Mouse (Mus musculus): ENCODE data around the gene Grm1. TPM values are rescaled to one million over a fixed set of nuclear protein-coding genes. Genes with fewer than 3 reads are reported as not detected.
"Not testable (repeated sequence)": the region's sequence is repeated elsewhere in the genome, so short reads cannot be mapped to it uniquely, and the experiment has no call there.

Grm1 gene
- total and polyA plus RNA-seq, 2 experiments from 2014 or later: 13.9 to 29.8 TPM

DNA sequence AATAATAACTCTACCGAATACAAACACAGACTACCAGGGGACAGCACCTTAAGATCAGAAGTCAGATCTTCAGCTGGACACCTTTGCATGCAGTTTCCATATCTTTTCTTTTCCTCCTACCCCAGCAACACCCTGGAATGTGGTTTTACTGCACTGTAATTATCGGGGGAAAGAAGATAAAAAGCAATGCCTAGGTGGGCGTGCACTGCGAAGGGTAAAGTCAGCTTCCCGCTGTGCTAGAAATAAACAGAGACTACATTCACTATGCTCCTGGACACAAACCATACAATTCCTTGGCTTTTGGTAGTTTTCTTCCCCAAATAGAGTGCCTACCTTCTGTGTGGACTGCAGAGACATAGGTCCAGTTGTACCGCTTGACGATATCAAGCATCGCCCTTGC is 2.6 kb downstream of the Grm1 start:
- WGBS: 70% methylated on average over 8 of the region's 8 CpGs
- H3K9me3 ChIP-seq (ENCODE audit: low read length): no peaks in the 10 kb centered on the region
- ATAC-seq (no peak), DNase-seq (ENCODE audit: low spot score) (no peak)
- H3K27ac ChIP-seq: no peak overlapping the region; the same call in 1 of the 2 replicates
- H3K27me3 ChIP-seq (ENCODE audit: insufficient read depth, low read length): no peaks in the 10 kb centered on the region
- TF ChIP-seq CTCF (IDR thresholded peaks at IDR 0.05; ENCODE audit: low read depth): no peak
- no peaks in the 10 kb centered on the region for H3K36me3 ChIP-seq (ENCODE audit: insufficient read depth, low read length)
- H3K9ac ChIP-seq (replicated peaks; ENCODE audit: low read length): peak overlapping the region; percentile 48; the same call in 1 of the 2 replicates
- H3K4me2 ChIP-seq (ENCODE audit: low read depth, low read length): peak overlapping the region; percentile 75
- no peaks in the 10 kb centered on the region for H3K4me1 ChIP-seq (ENCODE audit: insufficient read depth, low read length)
- H3K4me3 ChIP-seq (ENCODE audit: low read length): peak overlapping the region; percentile 52

DNA sequence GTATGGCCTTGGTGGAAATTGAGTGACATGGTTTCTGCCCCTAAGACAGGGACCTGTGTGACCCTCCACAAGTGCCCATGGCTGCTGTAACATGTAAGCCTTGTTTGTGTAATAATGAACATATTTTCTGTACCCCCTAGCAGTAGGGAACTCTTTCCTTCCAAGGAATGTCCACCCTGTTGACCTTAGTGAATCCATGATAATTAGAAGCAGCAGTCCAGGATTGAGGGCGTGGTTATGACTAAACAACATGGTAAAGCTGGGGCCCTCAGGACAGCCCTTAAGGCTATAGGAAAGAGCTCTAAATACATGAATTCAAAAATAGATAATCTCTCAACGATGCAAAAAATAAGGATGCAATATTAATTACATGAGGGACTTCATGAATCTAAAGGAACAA is 17.0 kb downstream of the Grm1 start:
- WGBS: 74% methylated on average over 2 of the region's 2 CpGs

DNA sequence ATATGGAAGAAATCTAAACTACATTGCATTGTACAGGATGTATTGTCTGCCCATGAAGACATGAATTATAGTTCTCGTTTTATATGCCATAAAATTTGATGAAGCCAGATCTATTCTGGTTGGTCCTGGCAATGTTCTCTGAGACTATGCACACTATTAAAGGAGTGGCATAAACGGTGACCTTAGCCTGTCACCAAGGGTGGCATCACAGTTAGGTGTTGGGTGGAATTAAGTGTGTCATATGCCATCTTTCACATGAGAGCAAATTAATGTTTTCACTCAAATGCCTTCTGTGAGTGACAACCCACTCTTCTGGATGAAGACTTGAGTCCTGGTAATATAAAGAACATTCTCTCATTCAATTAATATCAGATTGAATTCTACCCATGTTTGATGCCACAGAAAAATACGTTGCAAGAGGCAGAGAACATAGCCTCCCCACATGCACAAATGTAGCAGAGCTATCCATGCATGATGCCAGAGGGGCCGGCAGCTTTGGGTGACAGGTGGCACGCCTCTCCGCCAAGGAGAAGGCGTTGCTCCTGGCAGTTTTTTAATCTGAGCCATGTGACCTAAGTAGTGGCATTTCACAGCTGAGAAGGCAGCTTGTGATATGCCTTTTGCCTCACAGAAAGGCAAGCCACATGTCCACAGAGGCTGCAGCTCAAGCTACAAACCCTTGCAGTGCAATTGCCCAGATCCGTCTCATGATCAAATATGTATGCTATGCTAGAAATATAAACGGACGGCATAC is 20.7 kb downstream of the Grm1 start:
- Histone ChIP-seq H3K4me1 (ENCODE audit: insufficient read depth, low read length) (no peaks in the 10 kb centered on the region; the same call in 1 of the 2 replicates), H3K27ac (no peak overlapping the region; the same call in 1 of the 2 replicates), H3K9me3 (ENCODE audit: low read length) (no peaks in the 10 kb centered on the region), H3K9ac (replicated peaks; ENCODE audit: low read length) (no peak overlapping the region), H3K4me3 (ENCODE audit: low read length) (no peak overlapping the region), H3K4me2 (ENCODE audit: low read depth, low read length) (no peak overlapping the region), H3K27me3 (ENCODE audit: insufficient read depth, low read length) (no peaks in the 10 kb centered on the region), H3K36me3 (ENCODE audit: insufficient read depth, low read length) (no peaks in the 10 kb centered on the region)
- TF ChIP-seq CTCF (IDR thresholded peaks at IDR 0.05; ENCODE audit: low read depth): no peak
- 59% methylated on average over 10 of the region's 10 CpGs for WGBS
- peak; percentile 95 for ATAC-seq
- peak; percentile 73 for DNase-seq (ENCODE audit: low spot score)

More for the DNA sequence above, 17.0 kb downstream of the Grm1 start:
- DNase-seq (ENCODE audit: low spot score): no peak
- no peak for TF ChIP-seq CTCF (IDR thresholded peaks at IDR 0.05; ENCODE audit: low read depth)
- H3K4me3 ChIP-seq (ENCODE audit: low read length): no peak overlapping the region
- no peaks in the 10 kb centered on the region; the same call in 1 of the 2 replicates for H3K4me1 ChIP-seq (ENCODE audit: insufficient read depth, low read length)
- no peak overlapping the region for H3K27ac ChIP-seq
- H3K4me2 ChIP-seq (ENCODE audit: low read depth, low read length): no peak overlapping the region
- no peaks in the 10 kb centered on the region for H3K9me3 ChIP-seq (ENCODE audit: low read length)
- H3K27me3 ChIP-seq (ENCODE audit: insufficient read depth, low read length): no peaks in the 10 kb centered on the region
- no peak for ATAC-seq
- H3K9ac ChIP-seq (replicated peaks; ENCODE audit: low read length): no peak overlapping the region
- no peaks in the 10 kb centered on the region for H3K36me3 ChIP-seq (ENCODE audit: insufficient read depth, low read length)

DNA sequence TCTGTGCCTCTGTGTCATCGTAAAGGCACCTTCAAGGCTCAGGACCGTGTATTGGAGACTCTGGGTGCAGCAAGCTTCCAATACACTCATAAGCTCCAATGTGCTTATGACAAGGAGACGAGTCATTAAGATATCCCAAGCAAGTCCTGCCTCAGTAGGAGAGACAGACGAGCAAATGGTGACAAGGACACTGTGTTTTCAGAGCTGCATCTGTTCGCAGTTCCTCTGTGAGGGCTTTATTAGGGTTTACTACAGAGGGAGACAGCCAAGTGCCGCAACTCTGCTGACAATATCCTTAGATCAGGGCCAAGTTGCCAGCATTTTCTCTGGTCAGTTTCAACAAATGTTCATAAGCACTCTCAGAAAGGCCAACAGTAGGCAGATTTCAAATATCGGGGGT is 32.8 kb downstream of the Grm1 start:
- ATAC-seq (no peak), DNase-seq (ENCODE audit: low spot score) (no peak)
- TF ChIP-seq CTCF (IDR thresholded peaks at IDR 0.05; ENCODE audit: low read depth): no peak
- no peak overlapping the region for H3K9ac ChIP-seq (replicated peaks; ENCODE audit: low read length)
- 85% methylated on average over 7 of the region's 7 CpGs for WGBS
- no peaks in the 10 kb centered on the region for H3K36me3 ChIP-seq (ENCODE audit: insufficient read depth, low read length)
- no peak overlapping the region for H3K27ac ChIP-seq
- no peak overlapping the region for H3K4me2 ChIP-seq (ENCODE audit: low read depth, low read length)
- H3K4me1 ChIP-seq (ENCODE audit: insufficient read depth, low read length): no peaks in the 10 kb centered on the region
- H3K9me3 ChIP-seq (ENCODE audit: low read length): no peaks in the 10 kb centered on the region
- no peaks in the 10 kb centered on the region for H3K27me3 ChIP-seq (ENCODE audit: insufficient read depth, low read length)
- no peak overlapping the region for H3K4me3 ChIP-seq (ENCODE audit: low read length)

DNA sequence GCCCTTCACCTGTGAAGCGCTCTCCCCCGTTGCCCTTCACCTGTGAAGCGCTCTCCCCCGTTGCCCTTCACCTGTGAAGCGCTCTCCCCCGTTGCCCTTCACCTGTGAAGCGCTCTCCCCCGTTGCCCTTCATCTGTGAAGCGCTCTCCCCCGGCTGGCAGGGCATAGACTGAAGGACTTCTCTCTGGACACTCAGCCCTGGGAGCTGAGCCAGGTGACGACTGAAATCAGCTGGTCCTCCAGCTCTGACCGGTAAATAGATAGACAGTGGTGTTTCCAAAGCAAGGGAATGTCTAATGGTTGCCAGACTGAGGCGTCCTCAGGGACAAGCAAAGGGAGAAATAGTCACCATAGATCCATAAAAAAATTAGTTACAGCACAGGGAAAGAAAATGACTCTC is 36.7 kb downstream of the Grm1 start:
- WGBS: 58% methylated on average over 13 of the region's 13 CpGs
- H3K4me1 ChIP-seq (ENCODE audit: insufficient read depth, low read length); H3K27me3 ChIP-seq (ENCODE audit: insufficient read depth, low read length); ATAC-seq; H3K4me2 ChIP-seq (ENCODE audit: low read depth, low read length); H3K4me3 ChIP-seq (ENCODE audit: low read length); H3K9ac ChIP-seq (replicated peaks; ENCODE audit: low read length); DNase-seq (ENCODE audit: low spot score); H3K36me3 ChIP-seq (ENCODE audit: insufficient read depth, low read length); H3K27ac ChIP-seq; H3K9me3 ChIP-seq (ENCODE audit: low read length): not testable (repeated sequence)

DNA sequence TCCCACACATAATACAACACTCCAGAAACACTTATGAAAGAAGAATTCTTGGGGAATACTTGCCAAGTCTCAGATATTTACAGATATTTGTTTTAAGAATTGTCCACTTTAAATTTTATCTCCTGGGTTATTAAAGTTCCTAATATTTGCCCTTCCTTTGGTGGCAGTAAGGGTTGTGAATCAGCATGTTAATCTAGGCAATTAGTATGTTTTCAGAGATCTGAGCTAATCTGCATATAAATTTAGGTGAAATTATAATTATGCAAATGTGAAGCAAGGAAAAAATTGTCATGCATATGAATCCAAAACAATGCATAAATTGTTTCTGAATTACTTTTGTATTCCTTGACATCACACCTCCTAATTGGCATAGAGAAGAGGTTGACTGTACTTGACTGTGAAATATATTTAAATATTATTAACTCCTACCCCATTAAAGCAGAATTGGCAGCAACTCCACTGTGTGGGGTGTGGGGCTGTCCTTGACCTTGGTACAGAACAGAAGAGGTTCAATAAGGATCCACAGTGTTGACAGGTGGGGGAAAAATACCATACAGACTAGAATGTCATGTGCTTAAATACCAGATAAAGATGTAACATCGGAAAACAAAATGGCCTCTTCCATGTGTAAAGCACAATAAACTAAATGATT is 37.6 kb downstream of the Grm1 start:
- no peak overlapping the region for H3K27ac ChIP-seq
- no peaks in the 10 kb centered on the region for H3K27me3 ChIP-seq (ENCODE audit: insufficient read depth, low read length)
- H3K4me2 ChIP-seq (ENCODE audit: low read depth, low read length): no peak overlapping the region
- no peak overlapping the region for H3K4me3 ChIP-seq (ENCODE audit: low read length)
- H3K9me3 ChIP-seq (ENCODE audit: low read length): no peaks in the 10 kb centered on the region
- DNase-seq (ENCODE audit: low spot score) (no peak), ATAC-seq (no peak)
- no peak overlapping the region for H3K9ac ChIP-seq (replicated peaks; ENCODE audit: low read length)
- WGBS: 92% methylated on average over 1 of the region's 1 CpGs
- H3K36me3 ChIP-seq (ENCODE audit: insufficient read depth, low read length): no peaks in the 10 kb centered on the region
- no peak for TF ChIP-seq CTCF (IDR thresholded peaks at IDR 0.05; ENCODE audit: low read depth)
- H3K4me1 ChIP-seq (ENCODE audit: insufficient read depth, low read length): no peaks in the 10 kb centered on the region

DNA sequence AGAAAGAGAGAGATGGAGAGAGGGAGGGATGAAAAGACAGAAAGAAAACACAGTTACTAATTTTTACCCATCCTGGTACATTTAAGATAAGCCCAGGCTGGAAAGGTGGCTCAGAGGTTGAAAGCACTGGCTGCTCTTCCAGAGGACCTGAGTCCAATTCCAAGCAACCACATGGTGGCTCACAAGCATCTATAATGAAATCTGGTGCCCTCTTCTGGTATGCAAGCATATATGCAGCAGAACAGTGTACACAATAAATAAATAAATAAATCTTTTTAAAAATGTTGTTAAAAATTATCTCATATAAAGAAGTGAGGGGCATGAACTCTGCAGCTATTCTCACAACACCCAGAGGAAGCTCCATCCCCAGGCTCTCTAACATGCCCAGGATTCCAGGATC is 42.8 kb downstream of the Grm1 start:
- Histone ChIP-seq H3K9ac (replicated peaks; ENCODE audit: low read length) (no peak overlapping the region), H3K9me3 (ENCODE audit: low read length) (no peaks in the 10 kb centered on the region), H3K27ac (no peak overlapping the region), H3K4me2 (ENCODE audit: low read depth, low read length) (no peak overlapping the region), H3K36me3 (ENCODE audit: insufficient read depth, low read length) (no peaks in the 10 kb centered on the region), H3K4me3 (ENCODE audit: low read length) (no peak overlapping the region), H3K27me3 (ENCODE audit: insufficient read depth, low read length) (no peaks in the 10 kb centered on the region), H3K4me1 (ENCODE audit: insufficient read depth, low read length) (no peaks in the 10 kb centered on the region)
- no peak for DNase-seq (ENCODE audit: low spot score)
- ATAC-seq: no peak
- TF ChIP-seq CTCF (IDR thresholded peaks at IDR 0.05; ENCODE audit: low read depth): 0 out of 2 replicates have a peak, but pooled peaks have one; percentile 16

Measured in hindbrain, postnatal 0 days (tissue).